Mouse (Mus musculus) adrenal gland, adult 8-10 months (tissue): ENCODE measurements around the gene Prdm8. TPM values are rescaled to one million over a fixed set of nuclear protein-coding genes. Genes with fewer than 3 reads are reported as not detected.

Experiments used
- DNase-seq: peaks from one replicate; pipeline ENCODE4 v3.0.0; 2022
- total RNA-seq, 4 experiments: library from RNA; stranded (reverse); gene quantifications; 2 replicates each; pipeline ENCODE4 v1.2.4; 2022

Gene Prdm8
- total RNA-seq, 4 experiments from 2014 or later = 0.11 to 0.15 (median 0.12) TPM; not detected in 1

GRCm38 (mm10) chr5:98184971-98185805 lies 18.2 kb downstream of the Prdm8 start:
- peak; percentile 61 for DNase-seq

GRCm38 (mm10) chr5:98185806-98186751 lies 19.1 kb downstream of the Prdm8 start:
- DNase-seq = no peak

GRCm38 (mm10) chr5:98189181-98190180 lies 22.5 kb downstream of the Prdm8 start:
- no peak for DNase-seq

- DNase-seq = no peak
These were observed 25.4 kb downstream of the Prdm8 start for GRCm38 (mm10) chr5:98192295-98192983.

- DNase-seq = no peak
These were observed 28.0 kb downstream of the Prdm8 start for GRCm38 (mm10) chr5:98194959-98195358.

- no peak for DNase-seq
These were observed 31.6 kb downstream of the Prdm8 start for GRCm38 (mm10) chr5:98198412-98199218.

GRCm38 (mm10) chr5:98199219-98199552 lies 32.2 kb downstream of the Prdm8 start:
- no peak for DNase-seq

GRCm38 (mm10) chr5:98201606-98202005 lies 34.6 kb downstream of the Prdm8 start:
- DNase-seq = no peak

- no peak for DNase-seq
These were observed 36.0 kb downstream of the Prdm8 start for GRCm38 (mm10) chr5:98202996-98203395.

- DNase-seq = no peak
These were observed 45.5 kb downstream of the Prdm8 start for GRCm38 (mm10) chr5:98212501-98212900.

GRCm38 (mm10) chr5:98221956-98222355 lies 55.0 kb downstream of the Prdm8 start:
- no peak for DNase-seq

- no peak for DNase-seq
These were observed 59.7 kb downstream of the Prdm8 start for GRCm38 (mm10) chr5:98226710-98227109.

- DNase-seq = no peak
These were observed 62.5 kb downstream of the Prdm8 start for GRCm38 (mm10) chr5:98229456-98229855.

- no peak for DNase-seq
These were observed 71.5 kb downstream of the Prdm8 start for GRCm38 (mm10) chr5:98238466-98238865.

Other genes with a start within 250 kb of the Prdm8 start
- gene Antxr2, start 136.2 kb upstream of the Prdm8 start, total RNA-seq = 10 to 100 TPM; 43.8 to 52.7 (median 48.8) TPM
- under 1 TPM in 1 of 4 experiments, not detected in 3; 0.17 TPM for gene Fgf5, start 87.0 kb downstream of the Prdm8 start, total RNA-seq
- not detected for gene Cfap299, start 162.1 kb downstream of the Prdm8 start, total RNA-seq